Mouse (Mus musculus) CH12.LX (cell line): ENCODE measurements around the gene Fitm2. TPM values are rescaled to one million over a fixed set of nuclear protein-coding genes. Genes with fewer than 3 reads are reported as not detected.

Experiments
- DNase-seq: peaks from one replicate; pipeline ENCODE4 v3.0.0-alpha.2; 2013; ENCODE audit errors: extremely low read depth
- H3K27ac ChIP-seq: 2 replicates; pipeline ENCODE4 v1.5.1; 2012; ENCODE audit warnings: low read depth, mild to moderate bottlenecking, control low read depth, moderate library complexity; ENCODE audit not compliant: insufficient read depth
- H3K27me3 ChIP-seq: replicated peaks from 2 replicates; pipeline ENCODE3; 2012; ENCODE audit warnings: inconsistent platforms
- H3K36me3 ChIP-seq, 2 experiments: replicated peaks in 1 of 2; 2 replicates each; pipeline versions ENCODE3 to v1.6.1; 2012; ENCODE audit warnings: inconsistent platforms in 1 of 2, low read length in 1 of 2, mild to moderate bottlenecking in 1 of 2, mixed read lengths in 1 of 2, moderate library complexity in 1 of 2; ENCODE audit not compliant: control insufficient read depth in 1 of 2, insufficient read depth in 1 of 2
- H3K4me1 ChIP-seq, 2 experiments: 2 replicates each; pipeline ENCODE4 v1.6.1; 2012; ENCODE audit warnings: inconsistent platforms in 1 of 2, moderate library complexity in 1 of 2; ENCODE audit not compliant: insufficient read depth in 2 of 2, control insufficient read depth in 1 of 2
- H3K4me2 ChIP-seq: 2 replicates; pipeline ENCODE4 v1.6.1; 2012; ENCODE audit warnings: low read depth, mild to moderate bottlenecking, control low read depth; ENCODE audit not compliant: poor library complexity, insufficient read depth, severe bottlenecking
- H3K4me3 ChIP-seq, 3 experiments: fragments of 150-350 bp in 1 of 3; sonication (generic) in 1 of 3; replicated peaks in 1 of 3; 2 replicates each; pipeline versions ENCODE3 to v1.5.1; 2011 to 2012; ENCODE audit warnings: low read depth in 2 of 3, low read length in 2 of 3, mild to moderate bottlenecking in 2 of 3, moderate library complexity in 2 of 3, control low read depth in 1 of 3, improper control_type of control experiment in 1 of 3, inconsistent platforms in 1 of 3, mixed read lengths in 1 of 3; ENCODE audit not compliant: poor library complexity in 1 of 3
- H3K79me2 ChIP-seq: replicated peaks from 2 replicates; pipeline ENCODE4 v1.6.1; 2012; ENCODE audit warnings: mild to moderate bottlenecking, moderate library complexity; ENCODE audit not compliant: control insufficient read depth, poor library complexity, insufficient read depth, severe bottlenecking; ENCODE audit errors: extremely low read depth
- H3K9ac ChIP-seq: 2 replicates; pipeline ENCODE4 v1.6.1; 2012; ENCODE audit warnings: low read depth, mild to moderate bottlenecking, control low read depth, moderate library complexity; ENCODE audit not compliant: insufficient read depth
- H3K9me3 ChIP-seq: replicated peaks from 2 replicates; pipeline ENCODE3; 2012; ENCODE audit warnings: low read length, inconsistent platforms, mixed read lengths
- BHLHE40 ChIP-seq: IDR thresholded peaks from 2 replicates; pipeline ENCODE4 v1.6.1; 2011; ENCODE audit warnings: mild to moderate bottlenecking, low read depth, low read length, improper control_type of control experiment
- CTCF ChIP-seq, 2 experiments: IDR thresholded peaks in 1 of 2; conservative IDR thresholded peaks in 1 of 2; 2 replicates each; pipeline ENCODE4 v1.5.1; 2011 to 2012; ENCODE audit warnings: low read depth in 2 of 2, low read length in 2 of 2, improper control_type of control experiment in 1 of 2, inconsistent platforms in 1 of 2, mild to moderate bottlenecking in 1 of 2, moderate library complexity in 1 of 2
- E2F4 ChIP-seq: IDR thresholded peaks from 2 replicates; pipeline ENCODE4 v1.6.1; 2011; ENCODE audit warnings: low read depth, low read length, improper control_type of control experiment; ENCODE audit not compliant: insufficient replicate concordance
- ELF1 ChIP-seq: IDR thresholded peaks from 2 replicates; pipeline ENCODE4 v1.6.1; 2014; ENCODE audit warnings: low read depth, mild to moderate bottlenecking, inconsistent platforms, low read length, improper control_type of control experiment
- ETS1 ChIP-seq: conservative IDR thresholded peaks from 2 replicates; pipeline ENCODE4 v1.6.1; 2012; ENCODE audit warnings: low read depth, mild to moderate bottlenecking, inconsistent platforms, low read length, improper control_type of control experiment, moderate library complexity
- GABPA ChIP-seq: IDR thresholded peaks from 2 replicates; pipeline ENCODE4 v1.6.1; 2012; ENCODE audit warnings: low read depth, low read length, improper control_type of control experiment, inconsistent platforms; ENCODE audit not compliant: insufficient replicate concordance
- HCFC1 ChIP-seq: IDR thresholded peaks from 2 replicates; pipeline ENCODE4 v1.6.1; 2012; ENCODE audit warnings: low read depth, mild to moderate bottlenecking, inconsistent platforms, low read length, improper control_type of control experiment
- JUN ChIP-seq: IDR thresholded peaks from 2 replicates; pipeline ENCODE4 v1.6.1; 2011; ENCODE audit warnings: low read depth, mild to moderate bottlenecking, low read length, improper control_type of control experiment, moderate library complexity; ENCODE audit not compliant: insufficient read depth
- KAT2A ChIP-seq: IDR thresholded peaks from 2 replicates; pipeline ENCODE4 v1.6.1; 2012; ENCODE audit warnings: low read length, improper control_type of control experiment, inconsistent platforms; ENCODE audit not compliant: insufficient replicate concordance
- MAX ChIP-seq: IDR thresholded peaks from 2 replicates; pipeline ENCODE4 v1.6.1; 2011; ENCODE audit warnings: low read length, improper control_type of control experiment
- MAZ ChIP-seq: IDR thresholded peaks from 2 replicates; pipeline ENCODE4 v1.6.1; 2012; ENCODE audit warnings: low read depth, mild to moderate bottlenecking, inconsistent platforms, low read length, improper control_type of control experiment, moderate library complexity
- MEF2A ChIP-seq: IDR thresholded peaks from 2 replicates; pipeline ENCODE4 v1.6.1; 2014; ENCODE audit warnings: low read depth, mild to moderate bottlenecking, inconsistent platforms, low read length, improper control_type of control experiment, borderline replicate concordance
- MXI1 ChIP-seq: IDR thresholded peaks from 2 replicates; pipeline ENCODE4 v1.6.1; 2011; ENCODE audit warnings: mild to moderate bottlenecking, low read depth, low read length, improper control_type of control experiment
- MYC ChIP-seq: IDR thresholded peaks from 2 replicates; pipeline ENCODE4 v1.6.1; 2011; ENCODE audit warnings: low read depth, mild to moderate bottlenecking, improper control_type of control experiment, low read length
- NELFE ChIP-seq: IDR thresholded peaks from 2 replicates; pipeline ENCODE4 v1.6.1; 2011; ENCODE audit warnings: low read depth, low read length, improper control_type of control experiment
- NRF1 ChIP-seq: IDR thresholded peaks from 2 replicates; pipeline ENCODE4 v1.6.1; 2014; ENCODE audit warnings: low read depth, mild to moderate bottlenecking, inconsistent platforms, low read length, improper control_type of control experiment, moderate library complexity
- PAX5 ChIP-seq: IDR thresholded peaks from 2 replicates; pipeline ENCODE4 v1.6.1; 2012; ENCODE audit warnings: low read length, inconsistent platforms, mixed read lengths
- POLR2A ChIP-seq: IDR thresholded peaks from 2 replicates; pipeline ENCODE4 v1.6.1; 2011; ENCODE audit warnings: low read depth, mild to moderate bottlenecking, improper control_type of control experiment, low read length
- POLR2AphosphoS2 ChIP-seq: IDR thresholded peaks from 2 replicates; pipeline ENCODE4 v1.6.1; 2011; ENCODE audit warnings: low read depth, low read length, improper control_type of control experiment
- SIN3A ChIP-seq: IDR thresholded peaks from 2 replicates; pipeline ENCODE4 v1.6.1; 2012; ENCODE audit warnings: low read length, improper control_type of control experiment, inconsistent platforms
- TBP ChIP-seq: conservative IDR thresholded peaks from 2 replicates; pipeline ENCODE4 v1.6.1; 2011; ENCODE audit warnings: low read depth, low read length, improper control_type of control experiment
- TCF12 ChIP-seq: IDR thresholded peaks from 2 replicates; pipeline ENCODE4 v1.6.1; 2014; ENCODE audit warnings: low read depth, mild to moderate bottlenecking, inconsistent platforms, low read length, improper control_type of control experiment
- USF1 ChIP-seq: IDR thresholded peaks from 2 replicates; pipeline ENCODE4 v1.6.1; 2014; ENCODE audit warnings: low read depth, mild to moderate bottlenecking, inconsistent platforms, low read length, improper control_type of control experiment
- USF2 ChIP-seq: conservative IDR thresholded peaks from 2 replicates; pipeline ENCODE4 v1.6.1; 2011; ENCODE audit warnings: low read depth, low read length, improper control_type of control experiment
- ZC3H11A ChIP-seq: IDR thresholded peaks from 2 replicates; pipeline ENCODE4 v1.6.1; 2012; ENCODE audit warnings: low read depth, mild to moderate bottlenecking, inconsistent platforms, low read length, improper control_type of control experiment
- ZMIZ1 ChIP-seq: IDR thresholded peaks from 2 replicates; pipeline ENCODE4 v1.6.1; 2012; ENCODE audit warnings: low read depth, mild to moderate bottlenecking, inconsistent platforms, low read length, improper control_type of control experiment
- ZNF384 ChIP-seq: IDR thresholded peaks from 2 replicates; pipeline ENCODE4 v1.6.1; 2012; ENCODE audit warnings: low read depth, low read length, improper control_type of control experiment, inconsistent platforms
- dilution Hi-C: fragments of 300-500 bp; cut with MboI; formaldehyde crosslinking; loops from 2 replicates; pipeline ENCODE4 v1.14.3; 2020; ENCODE audit warnings: low sequenced_read_pairs; ENCODE audit not compliant: extremely low pct_unique_long_range_greater_than_20kb, extremely low pct_ligation_motif_present
- in situ Hi-C: fragments of 300-500 bp; cut with MboI; formaldehyde crosslinking; loops from 3 replicates; pipeline ENCODE4 v1.14.3; 2019; ENCODE audit warnings: low sequenced_read_pairs, low pct_ligation_motif_present, low pct_unique_long_range_greater_than_20kb, mixed read lengths
- polyA plus RNA-seq: library from polyadenylated mRNA; unstranded; fragments of >175 nt; gene quantifications from 2 replicates; pipeline ENCODE4 v1.2.1, GENCODE M21; 2012; ENCODE audit warnings: low read depth; ENCODE audit not compliant: insufficient read length
- total RNA-seq, 2 experiments: library from RNA; depleted of rRNA; stranded (reverse); fragments of 300-350 nt in 1 of 2; fragments of >200 nt in 1 of 2; gene quantifications; 2 replicates each; pipeline ENCODE4 v1.2.3; 2012 to 2014

Gene Fitm2
- total and polyA plus RNA-seq, 3 experiments, result 3.9 to 5.5 (median 5.0) TPM

DNA sequence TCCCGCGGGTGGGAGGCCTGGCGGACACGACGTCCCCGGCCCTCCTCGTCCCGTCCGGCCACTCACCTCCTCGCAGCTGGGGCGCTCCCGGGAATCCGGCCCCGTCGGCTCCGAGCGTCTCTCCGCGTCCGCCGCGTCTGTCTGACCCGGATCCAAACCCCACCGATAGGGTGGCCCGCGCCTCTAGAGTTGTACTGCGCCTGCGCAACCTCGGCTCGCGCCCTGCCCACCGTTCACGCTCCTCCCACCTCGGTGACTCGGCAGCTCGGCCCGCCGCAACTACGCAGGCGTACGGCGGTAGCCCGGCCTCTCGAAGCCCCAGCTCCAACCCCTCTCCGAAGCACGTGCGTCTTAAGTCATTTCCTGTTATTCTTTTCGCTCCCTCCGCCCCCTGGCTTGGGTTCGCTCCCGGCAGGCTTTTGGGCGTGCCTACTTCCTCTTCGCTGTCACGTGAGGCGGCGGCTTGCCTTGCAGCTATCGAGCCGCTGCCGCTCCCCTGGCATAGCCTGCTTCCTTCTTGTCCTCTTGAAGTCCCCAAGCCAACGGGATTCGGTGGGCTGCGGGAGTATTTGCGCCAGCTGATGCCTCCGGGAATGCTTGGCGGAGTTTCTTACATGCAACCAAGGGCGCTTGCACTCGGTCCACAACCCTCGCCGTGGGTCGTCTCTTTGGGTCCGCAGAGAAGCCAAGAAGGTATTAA lies 52.9 kb downstream of the Fitm2 start:
- H3K9me3 ChIP-seq, result no peaks in the 10 kb centered on the region
- H3K4me2 ChIP-seq, result peak overlapping the region; percentile 99; the same call in 1 of the 2 replicates
- DNase-seq, result peak; percentile 99
- no peaks in the 10 kb centered on the region for H3K27me3 ChIP-seq
- peak overlapping the region; percentile 38 for H3K27ac ChIP-seq
- H3K4me1 ChIP-seq, result peaks cover 9 to 28% of the 10 kb centered on the region in 2 experiments
- H3K36me3 ChIP-seq, result peaks cover 6 to 32% of the 10 kb centered on the region in 2 experiments
- in situ Hi-C loops, result loop anchor here (10.0 kb wide), 1 partner anchor 325 kb away; no protein-coding TSS in a partner anchor
- peaks cover 35% of the 10 kb centered on the region for H3K79me2 ChIP-seq
- TF ChIP-seq E2F4, result no peak
- peak; percentile 74 for TF ChIP-seq NELFE
- peak; percentile 78 for TF ChIP-seq HCFC1
- TF ChIP-seq MXI1, result peak; percentile 97
- TF ChIP-seq SIN3A, result peak; percentile 98
- peak; percentile 91 for TF ChIP-seq ELF1
- TF ChIP-seq CTCF (conservative IDR thresholded peaks at IDR 0.05 in 1 of 2, IDR thresholded peaks at IDR 0.05 in 1 of 2; ENCODE audit: low read depth in 2 of 2, low read length in 2 of 2), result no peak
- TF ChIP-seq USF2, result peak; percentile 90
- TF ChIP-seq TCF12, result peak; percentile 63
- TF ChIP-seq ZMIZ1, result peak; percentile 79
- no peak for TF ChIP-seq ZC3H11A
- TF ChIP-seq GABPA, result no peak
- peak; percentile 100 for TF ChIP-seq BHLHE40
- TF ChIP-seq MAZ, result peak; percentile 92
- no peak; the same call in 1 of the 2 replicates for TF ChIP-seq MEF2A
- TF ChIP-seq KAT2A, result peak; percentile 31; the same call in 1 of the 2 replicates
- 0 out of 2 replicates have a peak, but pooled peaks have one; percentile 29 for TF ChIP-seq TBP
- TF ChIP-seq ETS1, result peak; percentile 80
- no peak for TF ChIP-seq JUN
- peak; percentile 70; the same call in 1 of the 2 replicates for TF ChIP-seq POLR2AphosphoS2
- peak; percentile 99 for TF ChIP-seq MAX
- peak; percentile 90 for TF ChIP-seq NRF1
- no peak for TF ChIP-seq PAX5
- peak; percentile 45; the same call in 1 of the 2 replicates for TF ChIP-seq ZNF384
- TF ChIP-seq MYC, result peak; percentile 67; the same call in 1 of the 2 replicates
- peak; percentile 76 for TF ChIP-seq POLR2A
- TF ChIP-seq USF1, result peak; percentile 96
- peak overlapping the region; percentile 84 for H3K9ac ChIP-seq
- dilution Hi-C loops, result no loop called here
- peak overlapping the region; percentile 92 to 97 (median 95) for H3K4me3 ChIP-seq
